14 mouse cellular contexts compared by ENCODE assay signal in genomic region chr17:13744219-13744618, GRCm38 (mm10). TPM values are rescaled to one million over a fixed set of nuclear protein-coding genes. Genes with fewer than 3 reads are reported as not detected.
DNase-seq lines count a peak whose midpoint lies in the region; ATAC-seq lines count a peak whose summit lies in the region.
"Had no signal": no experiment of that assay in that cellular context is flagged by ENCODE, and none has a peak within 500 bp of the region (broad histone marks: within the 10 kb centered on the region; RNA-seq: fewer than 3 reads in every experiment).

No protein-coding gene starts in this region.

- H3K4me3 ChIP-seq in heart, embryonic 10.5 days = no peak overlapping the region
- H3K4me3 ChIP-seq in kidney, embryonic 16.5 days (ENCODE audit: low read length) = no peak overlapping the region
- no peak overlapping the region for H3K4me3 ChIP-seq in neural tube, embryonic 13.5 days
- no peak overlapping the region for H3K4me3 ChIP-seq in neural tube, embryonic 15.5 days (replicated peaks)
- H3K4me3 ChIP-seq: gastrocnemius, adult 2 months; hindbrain, embryonic 15.5 days; liver, embryonic 12.5 days had no signal

- 0 out of 2 replicates have a peak, but pooled peaks have one; percentile 13 for ATAC-seq in kidney, embryonic 16.5 days (ENCODE audit: low FRiP score, low TSS enrichment)
- no peak for ATAC-seq in neural tube, embryonic 13.5 days (ENCODE audit: low read depth)
- ATAC-seq in neural tube, embryonic 15.5 days (ENCODE audit: low FRiP score) = no peak
- ATAC-seq: liver, embryonic 12.5 days had no signal

- H3K9me3 ChIP-seq in heart, embryonic 10.5 days = no peaks in the 10 kb centered on the region
- H3K9me3 ChIP-seq in kidney, embryonic 16.5 days (ENCODE audit: low read length) = no peaks in the 10 kb centered on the region
- no peaks in the 10 kb centered on the region for H3K9me3 ChIP-seq in neural tube, embryonic 13.5 days
- no peaks in the 10 kb centered on the region for H3K9me3 ChIP-seq in neural tube, embryonic 15.5 days (replicated peaks)
- H3K9me3 ChIP-seq: hindbrain, embryonic 15.5 days; liver, embryonic 12.5 days had no signal

- intact Hi-C loops in heart, postnatal 10 days (cut with DNase I) = loop anchor here (5.0 kb wide), 1 partner anchor 62 kb away; no protein-coding TSS in a partner anchor

- no peak overlapping the region for H3K4me2 ChIP-seq in kidney, embryonic 16.5 days (replicated peaks; ENCODE audit: low read depth, low read length)
- no peak overlapping the region for H3K4me2 ChIP-seq in neural tube, embryonic 13.5 days
- H3K4me2 ChIP-seq in neural tube, embryonic 15.5 days = no peak overlapping the region
- H3K4me2 ChIP-seq: hindbrain, embryonic 15.5 days; liver, embryonic 12.5 days had no signal

- no peaks in the 10 kb centered on the region for H3K36me3 ChIP-seq in heart, embryonic 10.5 days
- no peaks in the 10 kb centered on the region for H3K36me3 ChIP-seq in kidney, embryonic 16.5 days (ENCODE audit: insufficient read depth, low read length)
- no peaks in the 10 kb centered on the region for H3K36me3 ChIP-seq in neural tube, embryonic 13.5 days
- H3K36me3 ChIP-seq in neural tube, embryonic 15.5 days = no peaks in the 10 kb centered on the region
- H3K36me3 ChIP-seq: G1E; hindbrain, embryonic 15.5 days; liver, embryonic 12.5 days had no signal

- no peaks in the 10 kb centered on the region for H3K27me3 ChIP-seq in heart, embryonic 10.5 days (ENCODE audit: insufficient read depth, poor library complexity, severe bottlenecking)
- H3K27me3 ChIP-seq in kidney, embryonic 16.5 days (ENCODE audit: insufficient read depth, low read length) = no peaks in the 10 kb centered on the region
- H3K27me3 ChIP-seq in neural tube, embryonic 13.5 days = no peaks in the 10 kb centered on the region
- H3K27me3 ChIP-seq in neural tube, embryonic 15.5 days (replicated peaks) = no peaks in the 10 kb centered on the region
- H3K27me3 ChIP-seq: hindbrain, embryonic 15.5 days had no signal

- H3K4me1 ChIP-seq in heart, embryonic 10.5 days = peaks cover 58% of the 10 kb centered on the region
- peaks cover 45% of the 10 kb centered on the region for H3K4me1 ChIP-seq in kidney, embryonic 16.5 days (ENCODE audit: insufficient read depth, low read length)
- H3K4me1 ChIP-seq in neural tube, embryonic 13.5 days (replicated peaks) = peaks cover 22% of the 10 kb centered on the region
- H3K4me1 ChIP-seq in neural tube, embryonic 15.5 days = peaks cover 26% of the 10 kb centered on the region

- H3K27ac ChIP-seq in heart, embryonic 10.5 days = peak overlapping the region; percentile 89; the same call in 1 of the 2 replicates
- peak overlapping the region; percentile 82 for H3K27ac ChIP-seq in kidney, embryonic 16.5 days (ENCODE audit: low read length)
- H3K27ac ChIP-seq in neural tube, embryonic 13.5 days (replicated peaks) = 0 out of 2 replicates have a peak overlapping the region, but pooled peaks have one; percentile 6
- H3K27ac ChIP-seq in neural tube, embryonic 15.5 days (replicated peaks) = no peak overlapping the region
- H3K27ac ChIP-seq: gastrocnemius, adult 2 months; hindbrain, embryonic 15.5 days; liver, embryonic 12.5 days had no signal

- peak overlapping the region; percentile 18; the same call in 1 of the 2 replicates for H3K9ac ChIP-seq in kidney, embryonic 16.5 days (replicated peaks; ENCODE audit: low read length)
- H3K9ac ChIP-seq in neural tube, embryonic 13.5 days = no peak overlapping the region
- no peak overlapping the region for H3K9ac ChIP-seq in neural tube, embryonic 15.5 days (replicated peaks)
- H3K9ac ChIP-seq: hindbrain, embryonic 15.5 days; liver, embryonic 12.5 days had no signal

- 82% methylated on average over 6 of the region's 6 CpGs for WGBS in heart, embryonic 10.5 days
- WGBS in kidney, embryonic 16.5 days = 22% methylated on average over 6 of the region's 6 CpGs
- WGBS in neural tube, embryonic 13.5 days = 89% methylated on average over 6 of the region's 6 CpGs
- 67% methylated on average over 6 of the region's 6 CpGs for whole genome bisulfite sequencing in neural tube, embryonic 15.5 days

- DNase-seq in heart, embryonic 10.5 days (ENCODE audit: low spot score) = no peak
- DNase-seq in heart, postnatal 10 days = no peak
- no peak for DNase-seq in kidney, postnatal 10 days
- no peak for DNase-seq in c-Kit-positive CD71-positive TER-119-positive erythroid progenitor cells, embryonic 14.5 days (ENCODE audit: low spot score)
- DNase-seq in adrenal gland, postnatal 4 days (ENCODE audit: low spot score in 2 of 2) = no peak
- DNase-seq: adrenal gland, adult 8-10 months; thymus, adult 18-20 months had no signal

RNA-seq across cellular contexts. Expression of gene Afdn, which starts 16.1 kb away (rescaled TPM):
- 91.3 and 110 TPM in 2 replicates for polyA plus RNA-seq in heart, embryonic 10.5 days (2016; fragmentation: Nextera tagmentation; extraction: Ambion mirVana)
- total RNA-seq in heart, postnatal 10 days (2021) = 100 to 1,000 TPM; 112 to 150 TPM
- polyA plus RNA-seq in kidney, embryonic 16.5 days (2015; fragmentation: Nextera tagmentation; extraction: Ambion mirVana) = 52.7 TPM in 2 replicates
- 127 and 134 TPM in 2 replicates for polyA plus RNA-seq in neural tube, embryonic 13.5 days (2015; fragmentation: Nextera tagmentation; extraction: Ambion mirVana)
- polyA plus RNA-seq in neural tube, embryonic 15.5 days (2015; fragmentation: Nextera tagmentation; extraction: Ambion mirVana) = 90.4 and 124 TPM in 2 replicates
- total RNA-seq in adrenal gland, postnatal 4 days (2021) = 10 to 100 TPM; 90.3 to 96.9 TPM

RNA-seq across cellular contexts. Expression of gene Tcte2, which starts 17.4 kb away (rescaled TPM):
- 3.3 and 3.7 TPM in 2 replicates for polyA plus RNA-seq in heart, embryonic 10.5 days (2016; fragmentation: Nextera tagmentation; extraction: Ambion mirVana)
- total RNA-seq in heart, postnatal 10 days (2021) = 1 to 10 TPM; 4.0 to 4.2 TPM
- polyA plus RNA-seq in kidney, embryonic 16.5 days (2015; fragmentation: Nextera tagmentation; extraction: Ambion mirVana) = 2.8 and 4.0 TPM in 2 replicates
- polyA plus RNA-seq in neural tube, embryonic 13.5 days (2015; fragmentation: Nextera tagmentation; extraction: Ambion mirVana) = 17.8 and 18.5 TPM in 2 replicates
- polyA plus RNA-seq in neural tube, embryonic 15.5 days (2015; fragmentation: Nextera tagmentation; extraction: Ambion mirVana) = 15.4 and 20.3 TPM in 2 replicates
- total RNA-seq in adrenal gland, postnatal 4 days (2021) = 1 to 10 TPM; 5.2 to 6.7 TPM
- polyA plus RNA-seq: G1E had no signal
